Mouse (Mus musculus): ENCODE measurements around the gene Scamp2.

Gene Scamp2

DNA sequence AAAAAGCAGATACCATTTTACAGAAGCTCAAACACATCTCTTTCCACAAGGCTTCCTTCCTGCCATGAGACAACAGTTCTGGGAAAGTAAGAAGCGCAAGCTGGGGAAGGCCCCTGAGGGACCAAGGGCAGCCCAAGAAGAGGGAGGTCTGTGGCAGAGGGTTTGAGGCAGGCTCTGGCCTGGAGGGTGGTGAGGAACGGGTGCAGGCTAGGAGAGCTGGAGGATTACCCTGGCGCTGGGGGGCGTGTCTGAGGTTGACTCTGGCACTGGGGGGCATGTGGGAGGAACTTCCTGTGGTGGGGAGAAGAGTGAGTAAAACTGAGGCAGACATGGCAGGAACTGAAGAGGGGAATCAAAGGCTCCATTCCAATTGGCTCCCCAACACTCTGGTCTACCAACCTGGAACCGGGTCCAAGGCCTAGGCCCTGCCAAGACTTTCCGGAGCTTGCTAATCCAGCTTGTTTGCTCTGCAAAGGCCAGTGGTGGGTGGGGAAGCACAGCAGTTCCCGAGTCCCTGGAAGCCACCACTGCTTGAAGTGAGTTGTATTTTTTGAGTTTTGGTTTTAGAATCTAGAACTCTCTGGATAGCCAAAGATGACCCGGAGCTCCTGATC is 56.9 kb downstream of the Scamp2 start:
- no peak for DNase-seq (ENCODE audit: low read depth, low spot score)
- Histone ChIP-seq H3K27me3 (ENCODE audit: control insufficient read depth, insufficient read depth, low read length, poor library complexity, severe bottlenecking) (no peaks in the 10 kb centered on the region), H3K36me3 (ENCODE audit: control insufficient read depth, insufficient read depth, low read length, poor library complexity, severe bottlenecking) (no peaks in the 10 kb centered on the region)

DNA sequence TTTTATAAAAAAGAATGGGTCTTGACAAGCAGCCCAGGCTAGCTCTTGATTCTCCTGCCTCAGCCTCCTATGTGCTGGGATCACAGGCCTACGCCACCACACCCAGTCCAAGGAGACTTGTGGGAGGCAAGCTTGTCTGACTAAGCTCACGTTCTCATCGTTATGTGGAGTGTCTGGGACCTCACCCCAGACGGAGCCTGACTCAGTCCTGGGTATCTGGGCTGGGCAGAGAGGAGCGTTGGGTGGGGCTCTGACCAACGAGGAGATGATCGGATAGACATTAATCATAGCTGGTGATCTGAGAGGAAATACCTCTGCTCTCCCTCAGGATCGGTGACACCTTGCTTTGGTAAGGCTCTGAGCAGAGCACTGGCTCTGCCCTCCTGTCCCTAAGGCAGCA is 58.1 kb downstream of the Scamp2 start:
- Histone ChIP-seq H3K27me3 (ENCODE audit: control insufficient read depth, insufficient read depth, low read length, poor library complexity, severe bottlenecking) (no peaks in the 10 kb centered on the region), H3K36me3 (ENCODE audit: control insufficient read depth, insufficient read depth, low read length, poor library complexity, severe bottlenecking) (no peaks in the 10 kb centered on the region)
- DNase-seq (ENCODE audit: low read depth, low spot score): no peak

DNA sequence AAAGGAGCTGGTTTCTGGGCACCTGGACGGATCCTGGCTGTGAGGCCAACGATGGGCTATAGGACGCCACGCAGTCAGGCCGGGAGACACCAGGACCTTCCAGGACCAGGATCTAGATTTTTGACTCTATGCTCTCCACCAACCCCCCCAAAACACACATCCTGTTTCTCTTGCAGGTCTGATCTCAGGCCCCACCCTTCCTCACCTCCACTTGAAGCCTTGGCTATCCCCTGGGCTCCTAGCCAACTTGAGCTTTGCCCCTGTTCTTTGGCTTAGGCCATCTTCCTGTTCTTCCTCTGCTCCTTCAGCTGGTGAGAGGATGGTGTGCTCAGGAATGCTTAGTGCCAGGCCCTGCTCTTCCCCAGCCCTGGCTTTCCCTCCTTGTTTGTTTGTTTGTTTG is 59.9 kb downstream of the Scamp2 start, which contains the start of gene Lman1l:
TSS of gene Lman1l (minus strand) at position 101 of the 400 bp plus-strand sequence.
- peaks cover 5% of the 10 kb centered on the region for H3K36me3 ChIP-seq (ENCODE audit: control insufficient read depth, insufficient read depth, low read length, poor library complexity, severe bottlenecking)

DNA sequence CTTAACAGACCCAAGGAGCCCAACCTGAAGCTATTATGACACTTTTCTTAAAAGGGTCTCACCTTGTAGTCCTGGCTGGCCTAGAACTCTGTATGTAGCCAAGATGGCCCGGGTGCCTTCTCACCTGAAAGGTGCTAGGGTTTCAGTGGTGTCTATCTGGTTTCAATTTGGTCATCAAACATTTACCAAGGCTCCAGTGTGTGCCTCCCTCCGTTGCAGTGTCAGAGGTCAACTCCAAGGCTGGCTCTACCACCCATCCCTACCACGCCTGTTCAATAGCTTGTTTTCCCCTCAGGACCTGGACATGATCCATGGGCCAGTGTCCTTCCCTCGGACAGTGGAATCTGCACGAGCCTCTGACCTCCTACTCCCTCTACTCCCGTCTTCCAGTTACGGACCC is 63.6 kb downstream of the Scamp2 start:
- no peak for DNase-seq (ENCODE audit: low read depth, low spot score)
- H3K36me3 ChIP-seq (ENCODE audit: control insufficient read depth, insufficient read depth, low read length, poor library complexity, severe bottlenecking): peaks cover 27% of the 10 kb centered on the region
- H3K27me3 ChIP-seq (ENCODE audit: control insufficient read depth, insufficient read depth, low read length, poor library complexity, severe bottlenecking): no peaks in the 10 kb centered on the region

More for the DNA sequence above, 59.9 kb downstream of the Scamp2 start, which contains the start of gene Lman1l:
- no peaks in the 10 kb centered on the region for H3K27me3 ChIP-seq (ENCODE audit: control insufficient read depth, insufficient read depth, low read length, poor library complexity, severe bottlenecking)
- DNase-seq (ENCODE audit: low read depth, low spot score): no peak

DNA sequence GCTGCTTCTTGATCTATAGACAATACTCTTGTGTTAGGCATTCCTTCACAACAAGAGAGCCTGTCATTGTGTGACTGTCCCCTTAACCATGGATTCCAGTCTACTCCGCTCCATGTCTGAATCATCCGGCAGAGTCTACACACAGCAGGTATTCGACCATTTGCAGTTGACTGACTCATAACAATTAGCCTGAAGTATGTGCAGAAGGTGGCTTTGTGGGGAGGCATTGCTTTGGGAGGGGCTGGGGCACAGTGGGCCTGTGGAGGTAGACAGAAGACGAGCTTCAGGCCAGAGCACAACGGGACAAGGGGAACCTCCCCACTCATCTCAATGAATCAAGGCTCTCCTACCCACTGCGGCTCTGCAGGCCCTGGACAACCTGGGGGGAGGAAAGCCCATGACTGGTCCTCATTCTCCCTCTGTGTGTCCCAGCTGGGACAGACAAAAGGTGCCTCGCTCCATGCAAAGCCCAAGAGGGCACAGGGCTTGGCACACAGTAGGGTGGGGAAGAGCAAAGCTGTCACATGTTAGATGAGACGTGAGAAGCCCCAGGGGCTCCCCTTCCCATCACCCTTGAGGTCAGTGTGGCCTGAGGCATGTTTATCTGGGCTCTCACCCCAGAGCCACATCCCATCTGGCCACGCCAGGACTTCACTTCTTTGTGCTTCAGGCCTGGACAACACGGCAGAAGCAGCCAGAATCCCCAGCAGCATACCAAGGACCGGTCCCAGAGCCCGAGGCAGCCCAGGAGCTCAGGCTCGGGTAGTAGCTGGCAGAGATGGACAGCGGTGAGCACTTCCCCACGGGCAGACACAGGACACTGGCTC is 65.1 kb downstream of the Scamp2 start:
- H3K36me3 ChIP-seq (ENCODE audit: control insufficient read depth, insufficient read depth, low read length, poor library complexity, severe bottlenecking): peaks cover 37% of the 10 kb centered on the region
- DNase-seq (ENCODE audit: low read depth, low spot score): no peak
- H3K27me3 ChIP-seq (ENCODE audit: control insufficient read depth, insufficient read depth, low read length, poor library complexity, severe bottlenecking): no peaks in the 10 kb centered on the region

DNA sequence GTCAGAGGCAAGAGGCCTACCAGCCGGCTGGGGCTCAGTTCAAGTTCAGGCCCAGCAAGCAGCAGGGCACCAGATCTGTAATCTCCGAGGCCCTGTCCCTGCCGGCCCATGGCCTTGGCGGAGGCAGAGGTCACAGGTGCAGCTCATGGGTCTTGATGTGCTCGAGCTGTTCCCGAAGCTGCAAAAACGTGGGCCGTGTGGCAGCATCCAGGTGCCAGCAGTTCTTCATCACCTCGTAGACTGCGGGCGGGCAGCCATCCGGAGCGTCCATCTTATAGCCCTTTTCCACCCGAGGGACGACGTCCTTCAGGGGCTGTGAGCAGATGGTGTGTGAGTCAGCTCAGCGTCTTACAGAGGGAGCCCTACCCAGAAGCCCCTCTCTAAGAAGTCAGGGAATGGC is 66.4 kb downstream of the Scamp2 start:
- DNase-seq (ENCODE audit: low read depth, low spot score): no peak
- no peaks in the 10 kb centered on the region for H3K27me3 ChIP-seq (ENCODE audit: control insufficient read depth, insufficient read depth, low read length, poor library complexity, severe bottlenecking)
- peaks cover 45% of the 10 kb centered on the region for H3K36me3 ChIP-seq (ENCODE audit: control insufficient read depth, insufficient read depth, low read length, poor library complexity, severe bottlenecking)

DNA sequence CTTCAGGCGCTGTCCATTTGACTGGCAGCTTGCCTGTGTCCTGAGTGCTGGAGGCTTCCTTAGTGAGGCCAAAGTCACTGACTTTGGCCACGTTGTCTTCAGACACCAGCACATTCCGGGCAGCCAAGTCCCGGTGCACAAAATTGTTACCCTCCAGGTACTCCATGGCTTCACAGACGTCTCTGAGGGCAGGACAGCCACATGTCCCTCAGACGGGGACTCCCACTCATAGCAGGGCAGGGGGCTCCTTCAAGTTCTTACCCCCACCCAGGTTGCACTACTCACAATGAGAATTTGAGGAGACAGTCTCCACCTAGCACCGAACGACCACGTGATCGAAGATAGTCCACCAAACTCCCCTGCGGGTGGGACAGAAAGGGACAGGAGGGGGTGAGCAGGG is 67.1 kb downstream of the Scamp2 start:
- no peaks in the 10 kb centered on the region for H3K27me3 ChIP-seq (ENCODE audit: control insufficient read depth, insufficient read depth, low read length, poor library complexity, severe bottlenecking)
- H3K36me3 ChIP-seq (ENCODE audit: control insufficient read depth, insufficient read depth, low read length, poor library complexity, severe bottlenecking): peaks cover 45% of the 10 kb centered on the region
- no peak for DNase-seq (ENCODE audit: low read depth, low spot score)

DNA sequence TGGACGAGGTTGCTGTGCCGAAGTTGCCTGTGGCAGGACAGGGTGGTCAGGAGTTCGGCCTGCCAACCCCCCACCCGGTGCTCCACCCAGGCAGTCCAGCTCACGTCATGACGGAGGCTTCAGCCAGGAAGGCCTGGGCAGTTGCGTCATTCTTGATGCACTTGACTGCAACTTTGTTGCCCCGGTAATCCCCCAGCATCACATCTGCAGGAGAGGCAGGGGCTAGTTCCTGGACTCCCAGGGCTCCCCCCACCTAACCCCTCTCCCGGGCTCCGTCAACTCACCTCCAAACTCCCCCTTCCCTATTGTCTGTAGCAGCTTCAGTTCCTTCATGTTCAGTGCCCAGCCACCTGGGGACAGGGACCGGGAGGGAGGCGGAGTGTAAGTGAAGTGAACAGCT is 68.0 kb downstream of the Scamp2 start:
- DNase-seq (ENCODE audit: low read depth, low spot score): no peak
- Histone ChIP-seq H3K27me3 (ENCODE audit: control insufficient read depth, insufficient read depth, low read length, poor library complexity, severe bottlenecking) (no peaks in the 10 kb centered on the region), H3K36me3 (ENCODE audit: control insufficient read depth, insufficient read depth, low read length, poor library complexity, severe bottlenecking) (peaks cover 45% of the 10 kb centered on the region)

DNA sequence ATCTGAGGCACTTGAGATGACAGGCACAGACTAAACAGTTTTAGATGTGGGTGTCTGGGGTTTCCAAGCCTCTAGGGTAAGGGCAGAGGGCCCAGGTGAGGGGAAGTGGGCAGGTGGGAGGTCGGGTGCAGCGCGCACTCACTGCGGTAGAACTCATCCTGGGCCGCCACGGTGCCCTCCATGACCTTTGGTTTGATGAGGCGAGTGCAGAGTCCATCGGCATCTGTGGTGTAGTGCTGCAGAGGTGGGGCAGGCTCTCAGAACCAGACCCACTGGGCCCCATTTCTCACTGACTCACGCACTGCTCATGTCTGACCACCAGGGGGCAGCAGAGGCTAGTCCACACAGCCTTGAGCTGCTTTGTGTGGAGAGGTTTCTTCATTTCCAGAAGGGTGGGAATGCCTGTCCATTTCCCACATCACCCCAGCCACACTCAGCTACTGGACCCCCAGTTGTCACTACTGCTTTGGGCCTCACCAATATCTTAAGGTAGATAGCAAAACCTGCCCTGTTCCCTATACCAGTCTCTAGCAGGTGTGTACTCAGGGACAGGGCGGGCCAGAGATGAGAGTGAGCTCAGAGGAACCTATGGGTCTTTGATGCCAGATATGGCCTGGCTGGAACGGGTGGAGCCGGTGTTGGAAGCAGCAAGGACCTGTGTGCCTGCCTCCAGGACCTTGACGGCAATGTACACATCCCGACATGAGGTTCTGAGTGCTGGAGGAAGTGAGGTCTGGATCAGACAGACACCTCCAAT is 68.6 kb downstream of the Scamp2 start:
- Histone ChIP-seq H3K27me3 (ENCODE audit: control insufficient read depth, insufficient read depth, low read length, poor library complexity, severe bottlenecking) (no peaks in the 10 kb centered on the region), H3K36me3 (ENCODE audit: control insufficient read depth, insufficient read depth, low read length, poor library complexity, severe bottlenecking) (peaks cover 45% of the 10 kb centered on the region)
- peak; percentile 87 for DNase-seq (ENCODE audit: low read depth, low spot score)

DNA sequence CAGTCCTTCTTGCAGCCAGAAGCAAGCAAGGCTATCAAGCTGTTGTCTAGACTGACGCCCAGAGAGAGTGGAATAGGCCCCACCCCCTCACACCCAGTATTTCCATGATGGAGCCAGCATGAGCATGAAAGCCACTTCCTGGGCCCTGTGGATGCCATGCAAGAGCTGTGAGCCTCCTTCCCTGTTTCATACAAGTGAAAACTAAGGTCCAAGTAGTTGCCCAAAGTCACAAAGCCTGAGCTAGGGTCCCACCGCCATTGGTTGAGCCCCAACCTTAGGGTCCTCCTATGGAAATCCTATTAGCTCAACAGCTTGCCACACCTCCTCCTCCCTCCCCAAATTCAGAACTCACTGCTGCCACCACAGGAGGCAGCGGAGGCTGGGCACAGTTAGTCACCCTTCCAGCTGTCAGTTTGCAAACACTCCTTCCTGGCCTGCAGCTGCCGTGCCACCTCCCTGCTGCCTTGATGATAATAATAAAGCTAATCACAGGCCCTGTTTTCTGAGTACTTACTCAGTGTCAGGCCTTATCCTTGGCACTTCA is 72.8 kb downstream of the Scamp2 start:
- DNase-seq (ENCODE audit: low read depth, low spot score): peak; percentile 73

DNA sequence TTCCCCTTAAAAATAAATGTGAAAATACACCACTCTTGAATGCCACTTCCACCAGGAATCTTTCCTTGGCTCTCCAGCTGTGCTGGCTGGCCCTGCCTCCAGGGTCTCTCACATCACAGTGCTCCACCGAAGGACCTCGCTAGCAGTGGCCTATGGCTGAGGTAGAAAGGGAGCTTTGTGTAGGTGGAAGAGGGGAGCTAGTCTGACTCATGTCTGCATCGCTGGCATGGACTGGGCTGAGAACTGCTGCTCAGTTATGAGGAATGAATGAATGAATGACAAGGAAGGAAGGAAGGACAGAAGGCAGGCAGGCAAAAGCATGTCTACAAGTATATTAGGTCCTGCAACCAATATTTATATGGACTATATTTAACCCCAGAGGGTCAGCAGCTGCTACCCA is 76.5 kb downstream of the Scamp2 start:
- H3K27me3 ChIP-seq (ENCODE audit: control insufficient read depth, insufficient read depth, low read length, poor library complexity, severe bottlenecking): no peaks in the 10 kb centered on the region
- DNase-seq (ENCODE audit: low read depth, low spot score): no peak
- no peaks in the 10 kb centered on the region; the same call in none of the 2 replicates for H3K36me3 ChIP-seq (ENCODE audit: control insufficient read depth, insufficient read depth, low read length, poor library complexity, severe bottlenecking)

More for the DNA sequence above, 72.8 kb downstream of the Scamp2 start:
- Histone ChIP-seq H3K36me3 (ENCODE audit: control insufficient read depth, insufficient read depth, low read length, poor library complexity, severe bottlenecking) (peaks cover 25% of the 10 kb centered on the region), H3K27me3 (ENCODE audit: control insufficient read depth, insufficient read depth, low read length, poor library complexity, severe bottlenecking) (no peaks in the 10 kb centered on the region)

DNA sequence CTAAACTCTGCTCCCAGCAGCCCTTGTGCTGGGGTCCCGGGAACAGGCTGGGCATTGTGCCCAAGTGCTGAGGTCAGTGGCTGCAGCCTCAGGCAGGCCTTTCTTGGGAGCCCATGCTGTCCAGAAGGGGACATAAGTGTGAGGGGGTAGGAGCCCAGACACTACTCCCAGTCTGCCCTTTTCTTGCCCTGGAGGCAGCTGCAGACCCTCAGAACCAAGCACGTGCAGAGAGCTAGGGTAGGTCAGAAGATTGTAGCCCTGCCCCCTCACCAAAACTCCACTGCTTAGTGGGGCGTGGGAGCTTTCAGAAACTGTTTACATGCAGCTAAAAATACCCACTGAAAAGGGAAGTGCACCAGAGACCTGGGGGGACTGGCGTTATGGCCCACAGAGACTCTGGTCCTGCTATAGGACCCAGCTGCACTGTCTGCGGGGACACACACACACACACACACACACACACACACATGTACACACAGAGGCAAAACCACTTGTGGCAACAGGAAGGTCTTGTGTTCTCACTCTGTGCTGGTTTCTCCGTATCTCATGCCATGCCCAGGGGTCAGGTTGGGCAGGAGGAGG is 77.1 kb downstream of the Scamp2 start:
- H3K27me3 ChIP-seq (ENCODE audit: control insufficient read depth, insufficient read depth, low read length, poor library complexity, severe bottlenecking): no peaks in the 10 kb centered on the region

More for the DNA sequence above, 77.1 kb downstream of the Scamp2 start:
- H3K36me3 ChIP-seq (ENCODE audit: control insufficient read depth, insufficient read depth, low read length, poor library complexity, severe bottlenecking): no peaks in the 10 kb centered on the region; the same call in none of the 2 replicates
- peak; percentile 90 for DNase-seq (ENCODE audit: low read depth, low spot score)
